Mouse (Mus musculus) gastrocnemius, postnatal 10 days (tissue): ENCODE measurements around the gene Gm20481. TPM values are rescaled to one million over a fixed set of nuclear protein-coding genes. Genes with fewer than 3 reads are reported as not detected.
A peak's percentile ranks its signal among the peaks of the same experiment; 100 is the strongest.
"Not testable (repeated sequence)": the region's sequence is repeated elsewhere in the genome, so short reads cannot be mapped to it uniquely, and the experiment has no call there.

Source experiments
- DNase-seq: peaks from one replicate; pipeline ENCODE4 v3.0.0; 2021; ENCODE audit warnings: mixed read lengths
- long read RNA-seq, 2 experiments: library from polyadenylated mRNA; stranded (forward); transcript quantifications; one replicate each; pipeline ENCODE4 v2.0.0; 2021
- total RNA-seq, 2 experiments: library from RNA; stranded (reverse); gene quantifications; 2 replicates each; pipeline ENCODE4 v1.2.3; 2021

The Gm20481 gene
- not detected for total RNA-seq
- long read RNA-seq, experiment 1, result 0 reads
- long read RNA-seq, experiment 2, result 0 reads

- DNase-seq, result not testable (repeated sequence)
Measured at GRCm38 (mm10) chr17:34969822-34970221, at the start of gene Gm20481. Gm20481 (plus strand) TSS chr17:34969912.

- DNase-seq, result no peak
Measured at GRCm38 (mm10) chr17:34922939-34923338, 46.8 kb upstream of the Gm20481 start.

DNA sequence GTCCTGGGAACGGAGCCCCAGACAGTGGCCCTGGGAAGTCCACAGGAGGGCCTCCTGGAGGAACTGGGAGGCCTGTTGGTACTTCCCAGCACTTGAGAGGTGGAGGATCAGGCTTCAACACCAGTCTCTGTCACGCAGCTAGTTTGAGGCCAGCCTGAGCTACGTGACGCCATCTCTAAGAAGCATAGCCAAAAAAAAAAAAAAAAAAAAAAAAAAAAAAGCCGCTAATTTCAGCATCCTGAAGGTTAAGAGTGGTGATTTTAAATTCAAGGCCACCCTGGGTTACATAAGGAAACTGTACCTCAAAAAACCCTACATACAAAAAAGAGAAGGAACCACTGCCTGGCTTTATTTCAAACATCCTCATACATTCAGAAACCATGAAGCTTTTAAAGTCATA, 45.5 kb upstream of the Gm20481 start:
- DNase-seq, result no peak

- no peak for DNase-seq
Measured at GRCm38 (mm10) chr17:34927306-34928019, 42.2 kb upstream of the Gm20481 start.

DNA sequence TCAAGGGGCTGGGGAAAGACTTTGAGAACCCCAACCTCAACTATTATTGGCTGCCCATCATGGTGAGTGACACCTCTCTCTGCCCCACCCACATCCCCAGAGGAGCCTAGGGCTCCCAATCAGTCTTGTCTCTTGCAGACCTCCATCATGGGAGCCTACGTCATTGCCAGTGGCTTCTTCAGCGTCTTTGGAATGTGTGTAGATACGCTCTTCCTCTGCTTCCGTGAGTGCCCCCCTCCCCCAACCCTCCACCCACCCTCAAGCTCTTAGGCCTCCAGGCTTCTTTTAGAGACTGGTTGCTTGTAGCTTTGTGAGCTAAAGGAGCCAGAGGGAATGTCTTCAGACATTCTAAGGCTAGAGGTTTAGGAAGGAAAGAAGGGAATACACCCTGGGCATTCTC, 40.9 kb upstream of the Gm20481 start:
- no peak for DNase-seq

- DNase-seq, result peak; percentile 98
Measured at GRCm38 (mm10) chr17:34931061-34931734, 38.5 kb upstream of the Gm20481 start, which contains the start of gene Neu1. Neu1 (plus strand) TSS chr17:34931253.

DNA sequence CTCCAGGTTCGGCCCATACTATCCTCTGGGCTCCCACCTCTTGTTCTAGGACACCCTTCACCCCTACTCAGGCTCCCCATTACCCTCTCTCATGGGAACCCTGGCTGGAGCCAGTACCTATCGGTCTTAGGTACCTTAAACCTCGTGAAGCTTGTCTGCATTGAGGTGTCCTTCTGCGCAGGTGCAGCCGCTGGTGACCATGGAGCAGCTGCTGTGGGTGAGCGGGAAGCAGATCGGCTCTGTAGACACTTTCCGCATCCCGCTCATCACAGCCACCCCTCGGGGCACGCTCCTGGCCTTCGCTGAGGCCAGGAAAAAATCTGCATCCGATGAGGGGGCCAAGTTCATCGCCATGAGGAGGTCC, 38.0 kb upstream of the Gm20481 start:
- no peak for DNase-seq

DNA sequence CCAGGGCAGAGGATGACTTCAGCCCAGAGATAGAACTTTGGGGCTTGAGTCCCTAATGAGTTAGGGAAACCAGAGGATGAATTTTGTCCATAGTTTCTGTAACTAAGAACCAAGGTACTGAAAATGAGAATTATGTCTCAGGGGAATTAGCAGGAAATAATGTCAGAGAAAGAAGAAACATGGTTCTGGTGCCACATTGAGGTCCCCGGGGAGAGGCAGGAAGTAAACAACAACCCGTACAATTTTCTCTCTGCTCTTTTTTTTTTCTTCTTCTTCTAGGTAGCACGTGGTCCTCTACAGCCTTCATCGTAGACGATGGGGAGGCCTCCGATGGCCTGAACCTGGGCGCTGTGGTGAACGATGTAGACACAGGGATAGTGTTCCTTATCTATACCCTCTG, 37.4 kb upstream of the Gm20481 start:
- no peak for DNase-seq

DNA sequence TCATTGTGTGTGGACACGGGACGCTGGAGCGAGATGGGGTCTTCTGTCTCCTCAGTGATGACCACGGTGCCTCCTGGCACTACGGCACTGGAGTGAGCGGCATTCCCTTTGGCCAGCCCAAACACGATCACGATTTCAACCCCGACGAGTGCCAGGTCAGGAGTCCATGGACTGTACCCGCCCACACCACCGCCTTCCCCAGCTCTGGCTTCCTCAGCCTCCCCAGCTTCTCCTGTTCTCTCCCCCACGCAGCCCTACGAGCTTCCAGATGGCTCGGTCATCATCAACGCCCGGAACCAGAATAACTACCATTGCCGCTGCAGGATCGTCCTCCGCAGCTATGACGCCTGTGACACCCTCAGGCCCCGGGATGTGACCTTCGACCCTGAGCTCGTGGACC, 35.7 kb upstream of the Gm20481 start:
- DNase-seq, result no peak

DNA sequence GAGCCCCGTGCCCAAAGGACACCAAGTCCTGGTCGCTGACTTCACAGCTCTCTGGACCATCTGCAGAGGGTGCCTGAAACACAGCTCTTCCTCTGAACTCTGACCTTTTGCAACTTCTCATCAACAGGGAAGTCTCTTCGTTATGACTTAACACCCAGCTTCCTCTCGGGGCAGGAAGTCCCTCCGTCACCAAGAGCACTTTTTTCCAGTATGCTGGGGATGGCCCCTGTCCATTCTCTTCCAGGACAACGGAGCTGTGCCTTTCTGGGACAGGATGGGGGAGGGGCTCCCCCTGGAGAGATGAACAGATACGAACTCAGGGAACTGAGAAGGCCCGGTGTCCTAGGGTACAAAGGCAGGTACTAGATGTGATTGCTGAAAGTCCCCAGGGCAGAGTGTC, 34.9 kb upstream of the Gm20481 start:
- no peak for DNase-seq

- no peak for DNase-seq
Measured at GRCm38 (mm10) chr17:34937960-34938505, 31.7 kb upstream of the Gm20481 start.

DNA sequence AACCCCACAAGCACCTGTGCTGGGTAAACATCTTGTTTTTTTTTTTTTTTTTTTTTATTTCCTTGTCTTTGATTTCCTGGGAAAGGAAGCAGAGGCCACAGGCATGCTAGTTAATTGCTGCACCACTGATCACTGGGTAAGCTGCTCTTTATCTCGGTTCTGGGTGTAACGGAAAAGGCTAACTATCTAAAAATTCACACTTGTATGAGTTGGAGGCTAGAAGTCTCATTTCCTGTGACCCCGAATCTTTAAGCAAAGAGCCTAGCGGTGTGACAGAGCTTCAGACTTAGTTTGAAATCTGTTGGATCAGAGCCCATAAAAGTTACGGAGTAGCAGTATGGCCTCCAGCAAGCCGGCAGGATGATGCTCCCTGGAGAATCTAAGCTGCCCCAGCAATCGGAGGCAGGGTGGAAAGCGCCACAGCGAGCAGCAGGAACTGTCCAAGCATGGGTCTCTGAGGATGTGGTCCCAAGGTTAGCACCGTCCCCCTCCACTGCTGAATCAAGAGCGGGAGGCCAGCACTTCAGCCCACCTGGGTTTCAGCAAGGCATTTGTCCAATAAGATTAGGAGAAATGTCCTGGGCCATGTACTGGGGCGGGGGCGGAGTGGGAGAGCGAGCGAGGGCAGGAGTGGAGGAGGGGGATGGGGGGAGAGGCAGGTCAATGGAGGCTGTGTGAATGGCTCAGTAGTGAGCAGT, 28.2 kb upstream of the Gm20481 start:
- no peak for DNase-seq

- DNase-seq, result no peak
Measured at GRCm38 (mm10) chr17:34943128-34943815, 26.4 kb upstream of the Gm20481 start.

GRCm38 (mm10) chr17:34944362-34944761, 25.4 kb upstream of the Gm20481 start:
- DNase-seq, result no peak

DNA sequence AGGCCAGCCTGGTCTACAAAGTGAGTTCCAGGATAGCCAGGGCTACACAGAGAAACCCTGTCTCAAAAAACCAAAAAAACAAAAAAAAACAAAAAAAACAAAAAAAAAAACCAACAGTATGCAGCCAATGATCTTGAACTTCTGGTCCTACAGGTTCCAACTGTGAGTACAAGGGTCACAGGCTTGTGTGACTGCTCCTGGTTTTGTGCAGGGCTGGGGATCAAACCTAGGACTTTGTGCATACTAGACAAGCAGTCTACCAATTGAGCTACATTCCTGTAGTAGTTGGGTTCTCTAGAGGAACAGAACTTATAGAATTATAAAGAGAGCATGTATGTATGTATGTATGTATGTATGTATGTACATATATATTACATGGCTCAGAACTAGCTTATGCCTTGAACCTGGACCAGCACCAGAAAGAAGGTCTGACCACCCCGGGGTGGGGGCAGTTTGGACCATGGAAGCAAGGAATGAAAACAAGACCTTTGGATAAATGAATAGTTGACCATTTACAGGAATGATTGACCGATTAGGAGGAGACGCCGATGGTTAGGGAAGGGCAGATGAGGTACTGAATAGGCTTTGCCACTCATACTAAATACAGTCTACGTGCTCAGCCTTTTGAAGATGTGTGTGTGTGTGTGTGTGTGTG, 23.1 kb upstream of the Gm20481 start:
- no peak for DNase-seq

DNA sequence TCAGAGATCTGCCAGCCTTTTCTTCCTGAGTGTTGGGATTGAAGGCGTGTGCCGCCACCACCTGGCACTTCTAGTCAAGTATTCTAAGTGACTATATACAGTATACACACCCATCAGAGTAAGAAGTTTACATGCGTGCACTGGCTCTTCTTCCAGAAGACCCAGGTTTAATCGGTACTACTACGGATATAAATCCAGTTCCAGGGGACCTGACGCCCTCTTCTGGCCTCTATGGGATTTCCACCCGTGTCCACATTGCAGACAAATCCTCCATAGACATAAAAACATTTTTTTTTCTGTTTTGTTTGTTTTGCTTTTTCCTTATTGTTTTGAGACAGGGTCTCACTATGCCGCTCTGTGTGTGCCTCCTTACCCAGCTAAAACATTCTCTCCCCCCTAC, 22.1 kb upstream of the Gm20481 start:
- no peak for DNase-seq

- not testable (repeated sequence) for DNase-seq
Measured at GRCm38 (mm10) chr17:34948721-34949552, 20.8 kb upstream of the Gm20481 start.

DNA sequence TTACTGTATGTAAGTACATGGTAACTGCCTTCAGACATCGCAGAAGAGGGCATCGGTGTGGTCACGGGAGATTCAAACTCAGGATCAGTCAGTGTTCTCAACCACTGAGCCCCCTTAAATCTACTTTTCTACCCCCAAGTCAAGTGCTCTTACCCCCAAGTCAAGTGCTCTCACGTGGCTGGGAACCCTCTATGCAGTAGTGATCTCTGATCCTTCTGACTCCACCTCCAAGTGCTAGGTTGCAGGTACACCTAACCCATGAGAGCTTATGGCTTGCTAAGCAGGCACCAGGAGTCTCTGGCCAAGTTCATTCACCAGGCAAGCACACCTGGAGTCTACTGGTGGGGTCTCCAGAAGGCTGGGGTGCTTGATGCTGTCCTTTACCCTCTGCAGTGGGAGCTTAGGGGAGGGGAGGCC, 20.2 kb upstream of the Gm20481 start:
- DNase-seq, result no peak

DNA sequence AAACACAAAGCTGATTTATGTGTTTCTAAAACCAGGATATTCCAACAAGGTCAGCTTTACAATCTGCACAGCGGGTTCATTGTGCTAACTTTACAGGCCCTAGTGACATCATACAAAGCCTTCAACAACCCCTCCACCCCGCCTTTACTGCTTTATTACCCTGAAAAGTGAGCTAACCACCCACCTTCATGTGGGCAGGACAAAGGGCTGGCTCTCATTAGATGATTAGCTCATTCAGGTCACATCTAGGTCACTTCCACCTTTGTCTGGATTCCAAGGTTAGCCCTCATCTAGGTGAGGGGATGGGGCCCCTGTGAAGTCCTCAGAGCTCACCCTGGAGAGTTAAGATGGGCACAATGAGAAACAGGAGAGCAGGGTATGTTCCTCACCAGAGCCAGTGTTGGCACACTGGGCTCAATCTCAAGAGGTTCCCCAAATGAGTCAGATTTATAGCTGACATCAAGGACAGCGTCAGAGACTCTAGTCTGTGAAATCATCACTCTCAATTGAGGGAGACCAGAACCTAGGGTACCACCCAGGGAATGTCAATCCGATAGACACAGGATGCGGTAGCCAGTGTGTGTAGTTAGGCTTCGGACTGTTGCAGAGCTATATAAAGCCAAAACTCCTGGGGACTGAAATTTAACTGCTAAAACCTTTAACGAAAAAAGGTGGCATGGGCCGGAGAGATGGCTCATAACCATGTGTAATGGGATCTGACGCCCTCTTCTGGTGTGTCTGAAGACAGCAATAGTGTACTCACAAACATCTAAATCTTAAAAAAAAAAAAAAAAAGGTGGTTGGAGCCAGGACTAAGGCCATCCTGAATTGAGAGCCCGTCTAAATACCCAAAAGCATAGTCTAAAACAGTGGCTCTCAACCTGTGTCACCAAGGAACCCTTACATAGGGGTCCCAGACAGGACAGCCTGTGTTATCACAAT, 18.9 kb upstream of the Gm20481 start:
- no peak for DNase-seq
